Mouse (Mus musculus): ENCODE measurements around the gene AL732309.1. TPM values are rescaled to one million over a fixed set of nuclear protein-coding genes. Genes with fewer than 3 reads are reported as not detected.

Gene AL732309.1
- total RNA-seq (2021): 1 to 10 TPM; 2.3 to 3.3 TPM
- long read RNA-seq, experiment 1, transcript AL732309.1-201 (1 exons, 2,045 nt): major isoform, 6 of 6 reads
- long read RNA-seq, experiment 1, partial matches to known transcripts: 0 of 6 reads
- long read RNA-seq, experiment 1, other reads (novel, unspliced or antisense): 0 of 6 reads
- long read RNA-seq, experiment 2, partial matches to known transcripts: 0 of 2 reads
- long read RNA-seq, experiment 2, other reads (novel, unspliced or antisense): 0 of 2 reads

GRCm38 (mm10) chr2:25246183-25247072 is at the start of gene AL732309.1:
Gene AL732309.1, minus strand, starts transcription at chr2:25246863.
- no peak for DNase-seq

DNA sequence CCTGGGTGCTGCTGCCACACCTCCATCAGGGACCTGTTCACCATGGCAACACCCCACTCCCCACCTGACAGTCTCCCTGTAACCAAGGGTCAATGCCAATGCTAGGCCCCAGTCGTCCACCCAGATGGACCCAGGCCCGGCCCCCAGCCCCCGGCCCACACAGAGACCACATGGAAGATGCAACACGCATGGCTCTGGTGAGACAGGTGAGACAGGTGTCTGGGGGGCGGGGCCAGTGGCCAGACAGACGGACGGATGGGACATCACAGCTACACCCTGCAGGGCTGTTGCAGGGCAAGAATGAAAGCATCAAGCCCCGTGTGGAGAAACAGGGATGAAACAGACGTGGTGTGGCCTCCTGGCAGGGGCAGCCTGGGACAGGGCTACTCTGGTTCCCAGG is 47.0 kb upstream of the AL732309.1 start:
- no peak for DNase-seq

GRCm38 (mm10) chr2:25292856-25293255 is 46.2 kb upstream of the AL732309.1 start:
- peak; percentile 87 for DNase-seq

DNA sequence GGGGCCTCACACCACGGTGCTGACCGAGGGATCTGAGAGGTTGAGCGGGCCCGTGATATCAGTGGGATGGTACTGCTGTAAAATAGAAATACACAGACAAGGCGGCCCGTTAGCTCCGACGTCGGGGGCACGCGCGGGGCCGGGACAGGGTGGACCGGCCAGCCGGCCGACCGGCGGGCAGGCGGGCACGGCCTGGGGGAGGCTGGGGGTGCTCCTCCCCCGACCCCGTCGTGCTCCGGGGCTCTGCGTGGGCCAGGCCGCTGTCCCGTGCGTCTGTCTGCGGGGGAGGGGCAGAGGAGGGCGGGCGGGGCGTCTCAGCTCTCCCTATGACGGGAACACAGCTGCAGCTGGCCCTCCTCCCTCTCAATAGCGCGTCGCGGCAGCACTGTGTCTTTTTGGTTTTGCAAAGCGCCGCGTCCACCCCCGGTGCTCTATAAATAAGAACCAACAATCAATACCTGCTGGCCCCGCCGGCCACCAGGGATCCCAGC is 45.4 kb upstream of the AL732309.1 start:
- DNase-seq: no peak

DNA sequence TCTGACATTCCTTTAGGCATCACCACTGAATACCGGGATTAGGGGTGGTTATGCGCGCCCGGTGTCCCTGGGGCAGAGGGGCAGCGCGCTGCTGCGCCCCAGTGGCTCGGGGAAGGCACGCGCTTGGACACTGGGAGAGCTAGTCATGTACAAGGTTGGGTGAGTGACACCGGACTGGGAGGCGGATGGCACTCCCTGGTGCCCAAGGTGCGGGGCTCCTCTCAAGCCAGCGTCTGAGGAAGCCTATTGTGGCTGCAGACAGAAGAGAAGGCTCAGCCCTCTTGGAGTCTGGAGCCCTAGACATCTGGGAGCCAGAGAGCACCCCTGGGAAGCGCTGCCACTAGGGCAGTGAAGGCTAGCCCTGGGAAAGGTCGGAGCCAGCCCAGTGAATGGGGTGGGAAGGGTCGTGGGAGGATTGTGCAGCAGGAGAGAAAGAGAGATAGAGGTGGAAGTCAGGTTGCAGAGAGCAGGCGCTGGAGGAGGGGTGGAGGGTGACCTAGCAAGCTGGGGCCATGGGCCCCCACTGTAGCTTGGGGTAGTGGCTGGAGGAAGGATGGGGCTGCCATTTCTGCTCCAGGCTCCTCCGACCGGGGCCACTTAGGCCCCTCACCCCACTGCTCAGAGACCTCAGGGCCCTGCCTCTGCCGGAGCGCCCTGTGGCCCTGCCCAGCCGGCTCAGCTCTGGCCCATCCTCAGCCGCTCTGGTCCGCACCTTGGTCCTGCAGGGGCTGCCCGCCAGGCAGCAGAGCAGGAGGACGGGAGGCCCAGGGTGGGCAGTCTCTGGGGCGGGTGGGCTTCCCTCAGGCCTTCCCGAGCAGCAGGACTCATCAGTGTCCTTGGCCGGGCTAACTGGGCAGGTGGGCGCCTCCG is 44.8 kb upstream of the AL732309.1 start:
- DNase-seq: peak; percentile 22

- DNase-seq: no peak
Observed at GRCm38 (mm10) chr2:25290816-25291130, 44.1 kb upstream of the AL732309.1 start.

GRCm38 (mm10) chr2:25290101-25290815 is 43.6 kb upstream of the AL732309.1 start:
- peak; percentile 67 for DNase-seq

DNA sequence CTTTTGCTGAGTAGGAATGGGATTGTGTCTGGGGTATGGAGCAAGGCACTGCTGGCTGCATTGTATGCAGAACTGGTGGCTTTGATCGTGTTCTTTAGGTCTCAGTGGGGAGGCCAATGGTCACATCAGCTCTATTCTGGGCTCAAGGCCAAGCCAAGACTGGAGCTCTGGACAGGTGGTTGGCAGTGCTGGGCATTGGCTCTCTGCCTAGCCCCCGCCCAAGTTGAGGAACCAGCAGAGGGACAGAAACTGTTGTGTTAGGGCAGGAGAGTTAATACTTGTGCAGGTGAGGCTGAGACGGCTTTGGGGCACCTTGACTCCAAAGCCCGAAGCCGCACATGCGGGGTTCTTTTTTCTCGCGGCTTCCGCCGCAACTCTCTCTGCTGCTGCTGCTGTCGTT is 43.0 kb upstream of the AL732309.1 start, which contains the start of gene Lrrc26:
Lrrc26 (plus strand) TSS at position 265 of the 400 bp plus-strand sequence.
- peak; percentile 68 for DNase-seq

DNA sequence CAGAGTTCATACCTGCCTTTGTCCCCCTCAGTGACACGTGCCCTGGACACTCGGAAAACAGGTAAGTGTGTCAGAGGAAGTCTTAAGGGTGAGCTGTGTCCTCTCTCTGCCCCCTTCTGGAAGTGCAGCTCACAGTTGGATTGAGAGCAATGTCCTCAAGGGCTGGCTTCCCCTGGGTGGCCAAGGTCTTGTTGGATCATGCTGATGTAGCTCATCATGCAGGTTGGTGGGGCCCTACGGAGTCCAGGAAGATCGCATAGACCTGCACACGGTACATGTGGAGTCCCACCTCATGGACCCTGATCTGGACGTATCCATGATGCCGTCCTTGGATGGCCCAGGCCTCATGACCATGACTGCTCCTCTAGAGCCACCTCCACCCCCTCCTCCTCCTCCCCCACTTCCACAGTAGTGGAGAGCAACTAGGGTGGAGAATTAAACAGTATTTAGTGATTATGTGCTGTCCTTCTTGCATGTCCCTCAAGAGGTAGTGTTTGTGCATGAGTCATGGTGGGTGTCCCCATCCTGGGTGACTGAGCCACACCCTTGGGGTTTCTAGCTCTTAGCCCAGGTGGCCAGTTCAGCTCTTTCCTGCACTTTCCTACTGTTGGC is 42.2 kb upstream of the AL732309.1 start:
- DNase-seq: no peak

GRCm38 (mm10) chr2:25287927-25288649 is 41.4 kb upstream of the AL732309.1 start, which contains the start of gene Tmem210:
Gene Tmem210, plus strand, starts transcription at chr2:25288145.
- no peak for DNase-seq

DNA sequence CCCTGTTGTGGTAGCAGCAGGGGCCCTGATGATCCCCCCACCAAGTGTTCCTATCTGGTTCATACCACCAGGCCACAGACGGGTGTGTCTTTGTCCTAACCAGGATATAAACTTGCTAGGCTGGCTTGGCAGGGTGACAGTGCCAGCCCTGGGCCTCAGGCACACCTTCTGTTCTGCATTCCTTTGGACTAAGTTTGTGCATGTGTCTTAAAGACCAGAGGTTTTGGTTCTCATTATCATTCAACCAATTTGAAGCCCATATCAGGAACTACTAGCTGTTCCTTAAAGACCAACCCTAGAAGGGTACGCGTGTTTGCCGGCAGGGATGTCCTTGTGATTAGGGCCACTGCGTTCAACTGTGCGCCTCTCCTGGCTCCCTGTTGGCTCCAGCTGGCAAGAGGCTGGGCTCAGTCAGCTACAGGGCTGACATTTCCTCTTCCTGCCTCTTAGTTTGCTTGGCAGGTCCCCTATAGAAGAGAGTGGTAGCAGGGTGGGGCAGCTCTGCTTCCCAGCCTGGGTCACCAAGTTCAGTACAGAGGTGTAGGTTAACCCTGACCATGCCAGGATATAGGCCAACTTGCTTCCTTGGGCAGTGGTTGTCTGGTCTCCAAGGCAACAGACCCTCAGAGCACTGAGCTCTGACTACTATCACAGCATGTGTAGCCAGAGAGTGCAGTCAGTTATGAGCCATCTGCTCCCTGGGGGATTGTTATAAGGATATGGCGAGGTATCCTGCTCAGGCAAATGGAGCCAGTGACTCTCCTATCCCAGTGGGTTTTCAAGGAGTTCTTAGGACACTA is 40.4 kb upstream of the AL732309.1 start:
- no peak for DNase-seq

DNA sequence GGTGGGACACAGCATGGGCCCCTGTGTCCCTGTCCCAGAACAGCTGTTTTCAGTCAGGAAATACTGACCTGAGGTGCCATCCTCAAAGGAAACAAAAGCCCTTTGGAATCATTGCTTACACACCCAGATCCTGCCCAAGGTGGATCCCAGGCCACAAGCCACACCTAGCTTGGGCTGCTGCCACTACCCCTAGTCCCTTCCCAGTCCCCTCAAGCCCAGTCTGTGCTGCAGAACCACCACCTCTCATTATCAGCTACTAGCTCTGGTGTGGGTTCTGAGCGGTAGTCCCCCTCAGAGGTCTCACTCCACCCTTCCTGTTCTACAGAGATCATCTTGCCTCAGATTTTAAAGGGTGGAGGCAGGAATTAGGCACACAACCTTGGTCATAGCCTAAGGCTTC is 39.7 kb upstream of the AL732309.1 start:
- DNase-seq: no peak

- no peak for DNase-seq
Observed at GRCm38 (mm10) chr2:25285551-25285950, 38.9 kb upstream of the AL732309.1 start.

GRCm38 (mm10) chr2:25278928-25279882 is 32.5 kb upstream of the AL732309.1 start:
- DNase-seq: peak; percentile 87

DNA sequence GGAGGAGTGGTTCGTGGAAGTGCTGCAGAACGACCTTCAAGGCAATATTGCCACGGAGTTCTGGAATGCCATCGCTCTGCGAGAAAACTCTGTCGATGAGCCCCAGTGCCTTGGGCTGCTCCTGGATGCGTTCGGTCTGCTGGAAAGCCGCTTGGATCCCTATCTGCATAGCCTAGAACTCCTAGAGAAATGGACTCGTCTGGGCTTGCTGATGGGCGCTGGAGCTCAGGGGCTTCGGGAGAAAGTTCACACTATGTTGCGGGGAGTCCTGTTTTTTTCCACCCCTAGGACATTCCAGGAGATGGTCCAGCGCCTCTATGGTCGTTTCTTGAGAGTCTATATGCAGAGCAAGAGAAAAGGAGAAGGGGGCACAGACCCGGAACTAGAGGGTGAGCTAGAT is 26.3 kb upstream of the AL732309.1 start:
- no peak for DNase-seq

DNA sequence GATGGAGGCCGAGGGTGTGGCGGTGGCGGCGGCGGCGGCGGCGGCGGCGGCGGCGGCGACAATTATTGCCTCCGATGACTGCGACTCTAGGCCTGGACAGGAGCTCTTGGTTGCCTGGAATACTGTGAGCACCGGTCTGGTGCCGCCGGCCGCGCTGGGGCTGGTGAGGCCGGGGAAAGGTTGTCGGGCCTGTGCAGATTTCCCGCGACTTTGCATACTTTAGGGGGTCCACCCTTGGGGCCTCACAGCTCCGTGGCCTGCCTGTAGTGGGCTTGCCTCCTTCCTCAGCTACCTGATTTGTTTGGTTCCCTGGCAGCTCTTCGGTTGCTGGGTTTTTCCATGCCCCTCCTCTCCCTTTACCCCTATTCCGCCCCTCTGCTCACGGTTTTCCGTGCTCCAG is 25.9 kb upstream of the AL732309.1 start:
- no peak for DNase-seq

DNA sequence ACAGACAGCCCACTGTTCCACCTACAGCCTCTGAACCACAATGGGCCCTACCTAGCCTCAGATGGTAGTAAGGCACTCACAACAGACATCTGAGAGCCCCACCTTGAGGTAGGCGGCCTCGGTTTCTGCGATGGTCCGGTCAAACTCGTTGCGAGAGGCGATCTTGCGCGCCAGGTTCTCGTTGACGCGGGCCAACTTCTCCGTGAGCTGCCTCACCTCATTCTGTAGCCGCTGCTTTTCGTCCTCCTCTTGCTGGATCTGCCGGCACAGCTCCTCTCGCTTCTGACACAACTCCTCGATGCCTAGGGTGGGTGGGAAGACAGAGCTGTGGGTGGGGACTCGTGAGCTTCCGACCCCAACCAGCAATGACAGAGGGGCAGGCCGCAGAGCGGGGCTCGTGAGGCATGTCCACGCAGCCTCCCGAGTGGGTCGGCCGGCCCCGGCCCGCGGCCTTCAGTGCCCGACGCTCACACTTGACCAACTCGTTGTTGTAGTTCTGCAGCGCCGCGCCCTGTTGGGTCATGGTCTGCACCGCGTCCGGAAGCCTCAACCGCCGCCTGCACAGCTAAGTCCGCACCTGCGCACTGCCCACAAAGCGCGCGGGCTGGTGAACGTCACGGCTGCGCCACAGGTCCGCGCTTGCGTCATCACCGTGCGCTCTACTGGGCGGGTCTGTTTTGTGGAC is 25.3 kb upstream of the AL732309.1 start, which contains the start of the genes Ssna1 and Anapc2:
Ssna1 (minus strand) TSS at position 612 of the 685 bp plus-strand sequence.
Anapc2 (plus strand) TSS at position 652 of the 685 bp plus-strand sequence.
- peak; percentile 99 for DNase-seq

Measured in adrenal gland, postnatal 10 days (tissue).